Mouse (Mus musculus): Measurements from ENCODE around the gene Upf3b.
"Not testable (repeated sequence)": the region's sequence is repeated elsewhere in the genome, so short reads cannot be mapped to it uniquely, and the experiment has no call there.

Upf3b gene
- long read RNA-seq, experiment 1, partial matches to known transcripts, result 9 of 12 reads
- long read RNA-seq, experiment 1, other reads (novel, unspliced or antisense), result 2 of 12 reads
- long read RNA-seq, experiment 2, partial matches to known transcripts, result 20 of 24 reads
- long read RNA-seq, experiment 2, other reads (novel, unspliced or antisense), result 4 of 24 reads

DNA sequence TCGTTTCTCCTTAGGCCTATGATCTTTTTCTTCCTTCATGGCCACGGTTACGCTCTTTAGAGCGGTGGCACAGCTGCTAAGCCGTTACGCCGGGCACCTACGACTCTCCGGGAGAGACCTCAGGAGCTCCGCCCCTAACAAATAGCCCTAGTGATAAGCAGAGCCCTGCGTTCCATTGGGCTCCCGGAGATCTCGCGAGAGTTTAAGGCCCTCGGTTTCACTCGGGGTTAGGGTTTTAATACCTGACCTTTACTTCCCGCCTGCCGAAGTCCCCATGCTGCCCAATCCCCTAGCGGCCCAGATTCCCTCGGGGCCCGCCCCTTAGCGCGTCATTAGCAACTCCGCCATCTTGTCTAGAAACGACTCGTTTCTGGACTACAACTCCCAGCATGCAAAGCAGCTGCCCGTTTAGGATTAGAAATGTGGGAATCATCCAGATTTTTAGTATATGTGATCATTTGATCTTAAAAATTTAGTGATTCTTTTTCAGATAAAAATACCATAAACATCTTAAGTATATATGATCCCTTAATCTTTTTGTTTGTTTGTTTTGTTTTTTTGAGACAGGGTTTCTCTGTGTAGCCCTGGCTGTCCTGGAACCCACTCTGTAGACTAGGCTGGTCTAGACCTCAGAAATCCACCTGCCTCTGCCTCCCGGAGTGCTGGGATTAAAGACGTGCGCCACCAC, at the start of gene Upf3b:
Gene Upf3b (minus strand): TSS at position 130 of the 688 bp plus-strand sequence.
- intact Hi-C loops (cut with DNase I), result no loop called here

DNA sequence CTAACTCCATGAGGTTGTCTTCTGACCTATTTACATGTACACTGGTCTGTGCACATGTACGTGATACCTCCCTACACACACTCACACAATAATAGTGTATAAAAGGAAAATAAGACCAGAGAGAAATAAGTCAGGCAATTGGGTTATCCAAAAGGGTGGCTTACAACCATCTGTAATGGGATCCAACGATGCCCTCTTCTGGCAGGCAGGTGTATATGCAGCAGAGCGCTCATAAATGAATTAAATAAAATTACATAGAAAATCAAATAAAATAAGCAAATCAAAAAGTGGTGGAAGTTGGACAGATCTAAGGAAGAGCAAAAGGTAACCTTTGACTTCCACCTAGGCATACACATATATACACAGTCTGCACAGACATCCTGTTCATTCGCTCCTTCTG, 47.7 kb upstream of the Upf3b start:
- intact Hi-C loops (cut with DNase I), result no loop called here

DNA sequence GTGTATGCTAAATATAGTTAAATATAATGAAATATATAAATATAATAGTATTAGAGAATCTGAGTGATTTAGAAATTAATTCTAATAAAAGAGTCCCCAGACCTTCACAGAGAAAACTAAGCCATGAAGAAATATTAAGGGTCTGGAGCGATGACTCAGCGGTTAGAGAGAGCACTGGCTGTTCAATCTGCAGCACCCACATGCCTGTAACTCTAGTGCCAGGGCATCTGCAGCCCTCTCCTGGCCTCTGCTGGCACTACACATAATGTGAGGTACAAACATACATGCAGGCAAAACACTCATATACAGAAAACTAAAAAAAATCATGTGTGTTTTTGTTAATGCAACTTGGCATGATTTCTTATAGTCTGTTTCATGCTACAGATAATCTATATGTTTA, 34.8 kb upstream of the Upf3b start:
- intact Hi-C loops (cut with DNase I), result no loop called here

DNA sequence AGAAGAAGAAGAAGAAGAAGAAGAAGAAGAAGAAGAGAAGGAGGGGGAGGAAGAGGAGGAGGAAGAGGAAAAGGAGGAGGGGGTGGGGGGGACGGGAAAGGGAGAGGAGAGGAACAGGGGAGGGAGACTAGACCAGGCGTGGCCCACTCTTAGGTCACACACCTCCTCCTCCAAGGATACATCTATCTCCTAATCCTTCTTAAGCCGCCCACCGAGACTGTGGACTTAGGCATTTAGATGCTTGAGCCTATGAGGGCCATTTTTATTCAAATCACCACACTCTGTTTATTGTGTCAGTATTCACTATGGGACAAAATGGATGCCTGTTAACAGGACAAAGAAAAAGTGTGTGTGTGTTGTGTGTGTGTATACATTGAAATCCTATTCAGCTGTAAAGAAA, 34.4 kb upstream of the Upf3b start:
- intact Hi-C loops (cut with DNase I), result not testable (repeated sequence)

DNA sequence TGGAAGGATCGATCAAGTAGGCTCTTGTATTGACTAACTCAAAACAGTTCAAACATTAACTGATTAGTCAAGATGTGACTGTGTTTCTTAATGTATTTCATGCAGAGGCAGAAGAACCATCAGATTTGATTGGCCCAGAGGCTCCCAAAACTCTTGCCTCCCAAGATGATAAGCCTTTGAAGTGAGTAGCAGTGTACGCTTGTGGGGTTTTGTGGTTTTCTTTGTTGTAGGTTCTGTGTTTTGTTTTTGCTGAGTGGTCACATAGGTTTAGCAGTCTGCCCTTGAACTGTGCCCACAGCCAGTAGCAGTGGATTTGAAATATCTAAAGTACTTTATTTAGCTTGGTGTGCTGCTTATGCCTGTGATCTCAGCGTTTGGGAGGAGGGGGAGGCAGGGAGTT, 31.6 kb upstream of the Upf3b start:
- intact Hi-C loops (cut with DNase I), result no loop called here

DNA sequence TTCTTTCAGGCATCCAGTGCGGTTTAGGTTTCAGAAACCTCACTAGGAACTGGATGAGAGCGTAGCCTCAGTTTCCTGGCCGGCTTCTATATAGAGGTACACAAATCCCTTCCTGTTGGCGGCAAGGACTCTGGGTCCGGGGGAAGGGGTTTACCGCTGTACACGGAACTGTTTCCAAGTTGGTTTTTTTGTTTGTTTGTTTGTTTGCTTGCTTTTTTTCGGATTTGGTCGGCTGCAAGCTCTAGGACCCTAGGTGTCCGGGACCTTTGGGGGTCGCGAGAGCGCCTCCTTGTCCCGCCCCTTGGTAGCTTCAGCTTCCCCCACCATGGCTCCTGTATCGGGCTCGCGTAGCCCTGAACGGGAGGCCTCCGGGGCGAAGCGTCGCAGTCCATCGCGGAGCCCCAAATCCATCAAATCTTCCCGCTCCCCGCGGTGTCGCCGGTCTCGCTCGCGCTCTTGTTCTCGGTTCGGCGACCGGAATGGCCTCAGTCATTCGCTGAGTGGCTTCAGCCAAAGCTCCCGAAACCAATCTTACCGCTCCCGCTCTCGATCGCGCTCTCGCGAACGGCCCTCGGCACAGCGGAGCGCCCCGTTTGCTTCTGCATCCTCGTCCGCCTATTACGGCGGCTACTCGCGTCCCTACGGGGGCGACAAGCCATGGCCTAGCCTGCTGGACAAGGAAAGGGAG, 16.7 kb upstream of the Upf3b start, which contains the start of gene Nkap:
Gene Nkap (plus strand): TSS at position 125 of the 688 bp plus-strand sequence.
- intact Hi-C loops (cut with DNase I), result no loop called here

DNA sequence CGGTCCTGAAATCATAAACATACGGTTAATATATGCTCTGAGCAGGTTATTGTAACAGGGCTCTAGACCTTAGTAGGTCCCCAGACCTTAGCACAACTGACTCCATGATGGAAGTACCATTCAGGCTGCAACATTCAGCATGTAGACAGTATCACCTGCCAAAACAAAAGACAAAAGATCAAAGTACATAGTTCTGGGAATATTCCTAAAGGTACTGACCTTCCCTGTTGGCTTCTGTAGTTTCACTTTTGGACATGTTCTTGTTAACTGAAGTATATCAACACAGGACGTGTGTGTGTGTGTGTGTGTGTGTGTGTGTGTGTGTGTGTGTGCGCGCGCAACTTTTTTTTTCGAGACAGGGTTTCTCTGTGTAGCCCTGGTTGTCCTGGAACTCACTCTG, 15.4 kb upstream of the Upf3b start:
- intact Hi-C loops (cut with DNase I), result no loop called here

DNA sequence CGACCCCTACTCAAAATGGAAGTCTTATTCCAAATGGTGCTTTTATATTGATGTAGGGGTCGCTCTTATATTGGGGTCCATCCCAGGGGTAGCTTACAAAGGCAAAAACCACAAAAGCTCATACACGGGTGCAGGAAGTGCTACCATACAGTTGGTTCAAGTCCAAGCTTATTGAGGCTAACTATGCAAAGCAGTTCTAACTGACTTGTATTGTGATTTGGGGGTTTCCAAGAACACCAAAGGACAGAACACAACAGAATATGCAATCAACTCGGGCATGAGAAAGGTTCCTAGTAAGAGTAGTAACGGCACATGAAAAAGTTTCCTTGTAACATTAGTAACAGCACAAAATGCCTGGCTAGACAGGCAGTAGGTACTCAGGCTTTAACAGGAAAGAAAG, 10.1 kb upstream of the Upf3b start:
- intact Hi-C loops (cut with DNase I), result no loop called here

DNA sequence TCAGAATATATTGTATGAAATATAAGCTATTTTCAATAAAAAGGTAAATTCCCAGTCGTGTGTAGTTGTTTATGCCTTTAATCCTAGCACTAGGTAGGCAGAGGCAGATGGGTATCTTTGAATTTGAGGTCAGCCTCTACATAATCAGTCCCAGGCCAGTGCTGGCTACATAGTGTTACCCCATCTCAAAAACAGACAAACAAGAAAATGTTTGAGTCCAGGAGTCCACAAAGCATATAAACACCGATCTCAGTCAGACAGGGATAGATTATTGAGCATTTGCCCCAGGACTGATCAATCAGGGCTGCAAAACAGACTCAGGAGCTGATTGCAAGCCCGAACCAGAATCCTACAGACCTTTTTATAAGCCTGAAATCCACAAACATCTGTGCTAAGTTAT, 9.5 kb upstream of the Upf3b start:
- intact Hi-C loops (cut with DNase I), result no loop called here

DNA sequence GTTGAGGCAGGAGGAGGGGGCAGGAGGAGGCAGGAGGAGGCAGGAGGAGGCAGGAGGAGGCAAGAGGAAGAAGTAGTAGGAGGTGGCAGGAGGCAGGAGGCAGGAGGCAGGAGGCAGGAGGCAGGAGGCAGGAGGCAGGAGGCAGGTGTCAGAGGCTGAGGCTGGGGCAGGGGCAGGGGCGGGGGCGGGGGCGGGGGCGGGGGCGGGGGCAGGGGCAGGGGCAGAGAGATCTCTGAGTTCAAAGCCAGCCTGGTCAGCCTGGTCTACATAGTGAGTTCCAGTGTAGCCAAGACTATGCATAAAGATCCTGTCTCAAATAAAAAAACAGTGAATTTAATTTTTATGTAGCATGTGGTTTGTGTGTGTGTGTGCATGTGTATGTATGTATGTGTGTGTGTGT, 7.0 kb upstream of the Upf3b start:
- intact Hi-C loops (cut with DNase I), result no loop called here

DNA sequence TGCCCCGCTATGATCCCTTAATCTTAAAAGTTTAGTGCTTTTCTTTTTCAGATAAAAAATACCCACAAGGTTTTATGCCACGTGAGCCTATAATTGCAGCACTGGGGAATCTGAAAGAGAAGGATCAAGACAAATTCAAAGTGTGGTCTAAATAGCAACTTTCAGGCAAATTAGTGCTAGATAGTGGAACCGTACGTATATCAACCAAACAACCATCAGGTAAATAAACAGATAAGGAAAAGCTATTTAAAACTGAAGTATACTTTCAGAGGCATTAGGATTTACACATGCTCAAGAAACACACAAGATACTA, 715 bp upstream of the Upf3b start:
- intact Hi-C loops (cut with DNase I), result no loop called here

DNA sequence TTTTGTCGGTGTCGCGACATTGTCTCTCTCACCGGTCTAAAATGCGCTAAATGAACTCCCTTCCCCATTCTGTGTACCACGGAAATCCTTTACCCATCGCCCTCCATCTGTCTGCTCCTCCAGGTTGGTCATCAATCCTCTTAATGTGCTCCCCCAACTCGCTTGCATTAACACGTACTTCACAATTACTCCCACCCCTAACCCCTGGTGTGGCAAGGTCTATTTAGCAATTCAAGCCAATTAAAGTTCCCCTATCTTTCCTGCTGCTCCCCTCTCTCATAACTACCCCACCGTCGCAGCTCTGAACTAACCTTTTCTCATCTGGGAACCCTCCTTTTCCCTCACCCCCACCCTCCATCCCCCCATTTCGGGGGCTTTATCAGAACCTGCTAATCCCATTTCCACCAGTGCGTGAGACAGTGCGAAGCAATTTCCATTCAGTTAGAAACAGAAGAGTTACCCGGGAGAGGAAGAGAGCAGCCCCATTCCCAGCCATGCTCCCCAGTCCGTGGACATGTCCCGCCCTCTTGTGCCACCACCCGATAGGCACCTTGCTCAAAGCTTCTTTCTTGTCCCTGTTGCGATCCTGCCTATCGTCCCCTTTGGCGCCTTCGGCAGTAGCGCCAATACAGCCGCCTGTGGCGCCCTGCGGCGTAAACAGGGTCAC, 463 bp downstream of the Upf3b start:
- intact Hi-C loops (cut with DNase I), result no loop called here

DNA sequence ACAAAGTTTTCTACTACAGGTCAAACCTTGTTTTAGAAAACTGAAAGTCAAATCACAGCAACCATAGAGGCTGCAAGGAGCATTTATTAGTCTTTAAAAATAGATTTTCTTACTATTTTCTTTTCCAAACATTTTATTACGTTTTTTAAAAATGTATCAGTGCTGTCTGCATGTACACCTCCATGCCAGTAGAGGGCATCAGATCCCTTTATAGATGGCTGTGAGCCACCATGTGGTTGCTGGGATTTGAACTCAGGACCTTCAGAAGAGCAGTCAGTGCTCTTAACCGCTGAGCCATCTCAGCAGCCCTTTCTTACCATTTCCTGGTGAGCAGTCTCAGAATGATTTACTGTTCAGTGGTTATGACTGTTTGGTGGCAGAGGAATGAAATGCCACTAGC, 6.3 kb downstream of the Upf3b start:
- intact Hi-C loops (cut with DNase I), result no loop called here

DNA sequence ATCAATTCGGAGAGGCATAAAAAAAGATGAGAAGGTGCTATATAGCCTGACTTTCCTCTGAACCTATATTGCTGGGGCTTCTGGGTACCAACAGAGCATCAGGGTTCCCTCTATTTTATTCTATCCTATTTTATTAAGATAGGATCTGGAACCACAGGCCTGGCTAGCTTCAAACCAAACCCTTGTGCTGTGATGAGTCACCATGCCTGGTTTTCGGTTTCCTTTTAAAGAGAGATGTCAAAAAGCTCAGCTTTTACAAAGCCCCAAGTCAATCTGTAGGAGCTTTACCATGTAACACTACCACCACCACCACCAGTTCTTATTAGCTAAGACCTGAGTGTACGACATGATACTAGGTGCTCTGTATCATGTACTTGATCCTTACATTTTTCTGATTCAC, 11.4 kb downstream of the Upf3b start:
- intact Hi-C loops (cut with DNase I), result no loop called here

DNA sequence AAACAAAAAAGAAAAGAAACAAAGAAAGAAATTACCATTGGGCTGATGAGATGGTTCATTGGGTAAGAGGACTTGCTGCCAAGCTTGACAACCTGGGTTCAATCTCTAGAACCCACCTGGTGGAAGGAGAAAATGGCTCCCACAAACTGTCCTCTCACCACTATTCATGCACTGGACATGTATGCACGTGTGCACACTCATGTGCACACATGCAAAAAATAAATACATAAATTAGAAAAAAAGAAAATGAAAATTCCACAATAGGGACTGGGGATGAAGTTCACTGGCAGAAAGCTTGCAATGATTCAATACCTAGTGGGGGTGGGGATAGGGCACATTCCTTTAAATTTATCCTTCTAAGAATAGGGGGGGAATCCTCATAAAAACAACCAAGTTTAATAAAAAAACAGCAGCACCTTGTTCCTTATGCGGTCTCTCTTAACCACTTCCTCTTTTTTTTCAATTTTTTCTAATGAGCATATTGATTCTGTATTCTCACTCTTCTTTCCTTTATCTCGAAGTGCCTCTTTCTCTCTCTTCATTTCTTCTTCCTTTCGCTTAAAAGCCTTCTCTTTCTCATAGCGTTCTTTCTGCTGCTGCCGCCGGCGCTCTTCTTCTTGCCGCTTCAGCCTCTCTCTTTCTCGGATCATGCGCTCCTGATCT, 14.9 kb downstream of the Upf3b start:
- intact Hi-C loops (cut with DNase I), result no loop called here

DNA sequence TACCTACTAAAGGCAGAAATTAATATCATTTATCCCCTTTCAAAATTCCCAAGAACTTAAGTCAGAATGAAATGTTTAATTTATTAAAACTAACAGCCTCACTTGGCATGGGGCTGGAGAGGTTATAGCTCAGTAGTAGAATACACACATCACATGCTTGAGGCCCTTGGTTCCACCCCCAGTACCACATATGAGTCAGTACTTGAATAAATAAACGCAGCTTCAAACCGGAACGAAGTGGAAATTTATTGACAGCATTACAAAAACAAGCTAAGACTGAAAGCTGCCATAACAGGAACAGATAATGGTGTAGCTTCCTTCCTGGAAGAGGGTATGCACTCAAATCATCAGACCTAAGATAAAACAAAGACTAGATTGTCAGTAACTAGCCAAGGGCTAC, 18.7 kb downstream of the Upf3b start:
- intact Hi-C loops (cut with DNase I), result no loop called here

DNA sequence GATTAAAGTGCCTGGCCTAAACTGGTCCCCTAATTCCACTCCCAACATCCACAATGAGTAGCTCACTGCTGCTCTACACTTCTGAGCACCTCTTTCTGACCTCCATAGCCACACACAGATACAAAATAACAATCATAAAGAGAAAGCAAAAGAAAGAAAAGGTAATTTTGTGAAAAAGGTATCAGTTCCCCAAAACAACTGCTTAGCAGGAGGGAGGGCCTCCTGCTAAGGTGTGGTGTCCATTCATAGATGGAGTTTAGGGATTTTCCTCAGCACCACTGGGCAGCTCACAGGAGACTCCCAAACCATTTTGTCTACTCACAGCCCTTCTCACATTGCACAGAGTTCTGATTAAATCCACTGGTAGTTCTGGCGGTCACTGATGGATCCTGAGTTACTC, 21.3 kb downstream of the Upf3b start:
- intact Hi-C loops (cut with DNase I), result no loop called here

DNA sequence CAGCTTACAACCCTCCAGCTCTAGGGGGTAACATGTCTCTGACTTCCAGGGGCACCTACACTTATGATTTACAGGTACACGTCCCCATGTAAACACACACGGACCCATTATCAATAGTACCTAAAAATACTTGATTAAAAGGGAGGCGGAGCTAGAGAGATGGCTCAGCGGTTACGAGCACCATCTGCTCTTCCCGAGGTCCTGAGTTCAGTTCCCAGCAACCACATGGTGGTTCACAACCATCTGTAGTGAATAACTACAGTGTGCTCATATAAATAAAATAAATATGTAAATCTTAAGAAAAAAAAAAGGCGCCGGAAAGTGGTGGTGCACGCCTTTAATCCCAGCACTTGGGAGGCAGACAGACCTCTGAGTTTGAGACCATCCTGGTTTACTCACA, 24.5 kb downstream of the Upf3b start:
- intact Hi-C loops (cut with DNase I), result no loop called here

DNA sequence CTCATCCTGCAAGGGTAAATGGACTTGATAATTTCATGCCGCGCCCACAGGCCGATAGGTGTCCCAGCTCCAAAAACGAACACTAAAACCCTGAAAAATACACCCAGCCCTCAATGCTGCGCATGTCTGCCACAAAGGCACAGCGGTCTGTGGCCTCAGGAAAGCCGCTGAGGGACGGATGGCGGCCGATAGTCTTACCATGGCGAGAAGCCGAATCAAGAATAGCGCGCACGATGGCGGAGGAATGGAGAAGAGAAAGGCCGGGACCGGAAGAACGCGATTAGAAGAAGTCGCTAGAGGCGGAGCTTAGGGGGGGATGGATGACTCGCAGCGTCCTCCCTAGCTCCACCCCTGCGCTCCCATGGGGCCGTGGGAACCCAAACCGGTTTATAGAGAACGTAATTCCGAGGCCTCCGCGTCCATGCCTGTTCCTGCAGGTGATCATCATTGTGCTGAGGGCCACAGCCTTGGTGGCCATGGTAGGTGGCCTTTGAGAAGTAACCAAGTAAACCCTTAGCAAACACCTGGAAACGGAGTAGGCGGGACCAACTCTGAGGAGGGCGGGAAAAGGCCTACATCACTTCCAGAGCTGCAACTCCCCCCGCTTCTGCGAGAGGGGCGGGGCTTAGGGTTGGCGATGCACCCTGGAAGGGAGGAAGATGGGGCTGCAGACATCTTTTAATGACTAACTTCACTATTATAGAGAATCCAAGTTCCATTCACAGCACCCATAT, 25.0 kb downstream of the Upf3b start, which contains the start of gene Rpl39:
Gene Rpl39 (minus strand): TSS at position 476 of the 734 bp plus-strand sequence.
- intact Hi-C loops (cut with DNase I), result no loop called here

DNA sequence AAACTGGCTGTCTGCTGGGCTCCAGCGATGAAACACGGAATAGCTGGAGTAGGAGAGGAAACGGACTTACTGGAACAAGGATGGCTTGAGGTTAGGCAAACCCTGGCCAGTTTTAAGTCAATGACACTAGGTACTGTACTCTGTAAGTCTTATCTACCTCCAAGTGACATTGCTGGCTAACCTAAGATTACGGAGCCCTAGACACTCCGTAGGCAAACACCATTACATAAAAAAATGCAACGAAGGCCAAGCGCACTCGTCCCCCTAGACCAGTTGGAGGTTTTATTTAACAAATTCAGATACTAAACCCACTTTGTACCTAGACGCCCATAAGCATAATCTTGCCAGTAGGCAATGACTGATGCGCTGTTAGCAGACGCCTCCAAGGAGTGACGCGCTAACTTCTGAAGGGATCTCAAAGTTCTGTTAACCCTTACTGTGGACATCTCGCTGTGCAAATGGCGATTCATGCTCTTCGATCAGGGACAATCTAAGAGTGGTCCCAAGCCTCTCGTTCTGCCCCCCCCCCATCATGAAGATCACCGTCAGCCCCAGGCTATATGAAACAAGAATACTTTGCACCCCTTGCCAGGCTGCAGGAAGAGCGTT, 25.7 kb downstream of the Upf3b start:
- intact Hi-C loops (cut with DNase I), result no loop called here

DNA sequence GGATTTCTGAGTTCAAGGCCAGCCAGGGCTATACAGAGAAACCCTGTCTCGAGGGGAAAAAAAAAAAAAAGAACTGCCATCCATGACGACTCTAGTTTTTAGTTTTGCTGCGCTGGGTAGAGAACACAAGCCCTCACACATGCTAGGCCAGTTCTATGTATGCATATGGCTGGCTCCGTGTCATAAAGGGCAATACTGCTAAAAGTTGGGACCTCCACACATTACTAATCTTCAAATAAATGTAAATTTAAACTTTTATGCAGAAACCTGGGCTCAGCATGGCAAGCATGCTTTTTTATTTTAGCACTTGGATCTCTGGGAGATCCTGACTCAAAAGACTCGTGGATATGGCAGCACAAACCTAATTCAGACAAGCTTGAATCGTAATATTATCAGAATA, 28.9 kb downstream of the Upf3b start:
- intact Hi-C loops (cut with DNase I), result no loop called here

Data from adrenal gland (tissue).